ENCODE assay signal across 16 mouse cellular contexts in genomic region chr12:104235915-104236314, GRCm38 (mm10). TPM values are rescaled to one million over a fixed set of nuclear protein-coding genes. Genes with fewer than 3 reads are reported as not detected.
A peak's percentile ranks its signal among the peaks of the same experiment; 100 is the strongest.
DNase-seq lines count a peak whose midpoint lies in the region; ATAC-seq and TF ChIP-seq lines count a peak whose summit lies in the region.
"Had no signal": no experiment of that assay in that cellular context is flagged by ENCODE, and none has a peak within 500 bp of the region (broad histone marks: within the 10 kb centered on the region; RNA-seq: fewer than 3 reads in every experiment).

Gene Serpina3g (plus strand): TSS chr12:104236245.

- TF ChIP-seq CTCF in liver, adult 2 months (IDR thresholded peaks at IDR 0.05; ENCODE audit: low read depth, low read length): no peak

- H3K4me3 ChIP-seq in liver, adult 2 months (ENCODE audit: insufficient read depth, low read depth, low read length): peak within 1 kb of the TSS; percentile 44
- no peak within 1 kb of the TSS for H3K4me3 ChIP-seq in liver, embryonic 11.5 days (ENCODE audit: low read depth, low read length)
- H3K4me3 ChIP-seq in midbrain, embryonic 10.5 days: no peak within 1 kb of the TSS
- H3K4me3 ChIP-seq: heart, embryonic 13.5 days; hindbrain, embryonic 13.5 days; stomach, embryonic 15.5 days had no signal

- DNase-seq in liver, adult 2 months (ENCODE audit: extremely low read depth, low read depth, low spot score): peak; percentile 10
- no peak for DNase-seq in liver, embryonic 11.5 days (ENCODE audit: low spot score)
- DNase-seq in 3T3-L1 (ENCODE audit: low read depth, low spot score): peak; percentile 41
- DNase-seq in CD4-positive helper T cell, adult 2 months (ENCODE audit: low read depth, low spot score): peak; percentile 39
- no peak for DNase-seq in midbrain, embryonic 10.5 days (ENCODE audit: low spot score)
- no peak for DNase-seq in embryo, embryonic 10 days (ENCODE audit: low spot score)
- DNase-seq in right cerebral cortex, postnatal 10 days (ENCODE audit: low spot score in 2 of 2): no peak
- DNase-seq: cerebellum, postnatal 25 days; gastrocnemius, postnatal 14 days; kidney, adult 18-20 months; right cerebral cortex, adult 18-20 months had no signal

- H3K36me3 ChIP-seq in liver, adult 2 months (ENCODE audit: control insufficient read depth, insufficient read depth, low read length): no peaks in the 10 kb centered on the region
- H3K36me3 ChIP-seq in liver, embryonic 11.5 days (ENCODE audit: control insufficient read depth, insufficient read depth, low read length): no peaks in the 10 kb centered on the region
- no peaks in the 10 kb centered on the region for H3K36me3 ChIP-seq in midbrain, embryonic 10.5 days
- H3K36me3 ChIP-seq: heart, embryonic 13.5 days; hindbrain, embryonic 13.5 days; stomach, embryonic 15.5 days had no signal

- H3K4me2 ChIP-seq in liver, embryonic 11.5 days: no peak within 1 kb of the TSS
- H3K4me2 ChIP-seq: heart, embryonic 13.5 days; hindbrain, embryonic 13.5 days; stomach, embryonic 15.5 days had no signal

- TF ChIP-seq POLR2A in liver, adult 2 months (IDR thresholded peaks at IDR 0.05; ENCODE audit: extremely low read depth, insufficient read depth, low read length): no peak

- WGBS in liver, adult 2 months: 61% methylated on average over 5 of the region's 5 CpGs
- WGBS in liver, embryonic 11.5 days: 39% methylated on average over 5 of the region's 5 CpGs
- WGBS in midbrain, embryonic 10.5 days: 75% methylated on average over 5 of the region's 5 CpGs

- H3K9ac ChIP-seq in liver, adult 2 months (ENCODE audit: low read depth, low read length): peak within 1 kb of the TSS; percentile 50
- H3K9ac ChIP-seq in liver, embryonic 11.5 days (ENCODE audit: low read depth, low read length): no peak within 1 kb of the TSS
- H3K9ac ChIP-seq: heart, embryonic 13.5 days; hindbrain, embryonic 13.5 days; stomach, embryonic 15.5 days had no signal

- no peaks in the 10 kb centered on the region; the same call in 1 of the 2 replicates for H3K79me2 ChIP-seq in liver, adult 2 months (ENCODE audit: control insufficient read depth, insufficient read depth, low read length)

- H3K4me1 ChIP-seq in liver, adult 2 months (ENCODE audit: control insufficient read depth, insufficient read depth, low read length): peaks cover 13% of the 10 kb centered on the region; the same call in 1 of the 2 replicates
- H3K4me1 ChIP-seq in liver, embryonic 11.5 days (replicated peaks; ENCODE audit: control insufficient read depth, insufficient read depth, low read length): no peaks in the 10 kb centered on the region
- no peaks in the 10 kb centered on the region for H3K4me1 ChIP-seq in midbrain, embryonic 10.5 days
- H3K4me1 ChIP-seq: heart, embryonic 13.5 days; hindbrain, embryonic 13.5 days had no signal

- no peaks in the 10 kb centered on the region for H3K27me3 ChIP-seq in liver, adult 2 months (ENCODE audit: control insufficient read depth, insufficient read depth, low read length)
- H3K27me3 ChIP-seq in liver, embryonic 11.5 days (replicated peaks; ENCODE audit: control insufficient read depth, insufficient read depth, low read length): no peaks in the 10 kb centered on the region
- H3K27me3 ChIP-seq in midbrain, embryonic 10.5 days (ENCODE audit: low read depth, poor library complexity, severe bottlenecking): no peaks in the 10 kb centered on the region
- H3K27me3 ChIP-seq: heart, embryonic 13.5 days; hindbrain, embryonic 13.5 days; stomach, embryonic 15.5 days had no signal

- no peaks in the 10 kb centered on the region for H3K9me3 ChIP-seq in liver, embryonic 11.5 days (ENCODE audit: control insufficient read depth, low read length)
- H3K9me3 ChIP-seq in midbrain, embryonic 10.5 days (replicated peaks): no peaks in the 10 kb centered on the region
- H3K9me3 ChIP-seq: heart, embryonic 13.5 days; hindbrain, embryonic 13.5 days; stomach, embryonic 15.5 days had no signal

- peak within 1 kb of the TSS; percentile 68 for H3K27ac ChIP-seq in liver, adult 2 months (replicated peaks; ENCODE audit: insufficient read depth, low read depth, low read length)
- no peak within 1 kb of the TSS for H3K27ac ChIP-seq in liver, embryonic 11.5 days (ENCODE audit: low read depth, low read length)
- H3K27ac ChIP-seq in midbrain, embryonic 10.5 days (replicated peaks): no peak within 1 kb of the TSS
- H3K27ac ChIP-seq: heart, embryonic 13.5 days; hindbrain, embryonic 13.5 days; stomach, embryonic 15.5 days had no signal

- ATAC-seq in liver, embryonic 11.5 days (replicated peaks; ENCODE audit: low FRiP score): no peak
- ATAC-seq in inflammation-experienced regulatory T-cells, adult 6 months: peak; percentile 83
- ATAC-seq: midbrain, embryonic 16.5 days had no signal

RNA-seq across cellular contexts. Expression of gene Serpina3g, which starts in this region (rescaled TPM):
- 19.1 and 20.7 TPM in 2 replicates for total RNA-seq in liver, adult 2 months (2014; rRNA removed)
- 3.8 and 9.7 TPM in 2 replicates for polyA plus RNA-seq in liver, adult 2 months (2012; rRNA removed)
- 1.2 and 2.6 TPM in 2 replicates for polyA plus RNA-seq in liver, embryonic 11.5 days (2014; fragmentation: Nextera tagmentation; extraction: Ambion mirVana)
- 100 to 1,000 TPM; 239 to 411 (median 240) TPM for polyA plus RNA-seq in inflammation-experienced regulatory T-cells, adult 6 months (2017; shearing (Covaris generic))
- polyA plus RNA-seq in midbrain, embryonic 10.5 days (2016; fragmentation: Nextera tagmentation; extraction: Ambion mirVana): 0.25 TPM in 1 of 2 replicates, not detected in the other
- total RNA-seq: gastrocnemius, postnatal 14 days had no signal

Comparison
In these comparisons a context has a peak if more than half of its experiments do, and no peak if none do; other contexts are left out.
1. RNA of gene Serpina3g (polyA plus RNA-seq): 239 to 411 TPM in inflammation-experienced regulatory T-cells, adult 6 months; 3.8 to 9.7 TPM in liver, adult 2 months, 1.2 to 2.6 TPM in liver, embryonic 11.5 days and 0.25 TPM in midbrain, embryonic 10.5 days; every median in the first group is over 10 times any median in the second.
2. DNase-seq: peak in liver, adult 2 months (single experiment), 3T3-L1 (single experiment) and CD4-positive helper T cell, adult 2 months (single experiment); none in liver, embryonic 11.5 days (single experiment), midbrain, embryonic 10.5 days (single experiment), embryo, embryonic 10 days (single experiment) and right cerebral cortex, postnatal 10 days (0 of 2).